Mouse (Mus musculus) small intestine, adult 2 months (tissue): ENCODE measurements around the gene Tyw3.

Source experiments
- CTCF ChIP-seq: fragments of 200-500 bp; IDR thresholded peaks from 2 replicates; pipeline ENCODE4 v1.5.1; 2012; ENCODE audit warnings: low read depth, mild to moderate bottlenecking, control low read depth, inconsistent platforms, low read length, moderate library complexity, mixed read lengths; ENCODE audit not compliant: insufficient replicate concordance, insufficient read length; ENCODE audit errors: extremely low read depth
- POLR2A ChIP-seq: fragments of 200-500 bp; IDR thresholded peaks from 2 replicates; pipeline ENCODE4 v1.6.1; 2012; ENCODE audit warnings: low read depth, mild to moderate bottlenecking, control low read depth, inconsistent platforms, low read length, moderate library complexity

GRCm38 (mm10) chr3:154528973-154529372 is 67.9 kb downstream of the Tyw3 start:
- TF ChIP-seq POLR2A = no peak
- no peak for TF ChIP-seq CTCF
